Mouse (Mus musculus) myocyte (in vitro differentiated cells): ENCODE data around the gene Gm8237.
"Not testable (repeated sequence)": the region's sequence is repeated elsewhere in the genome, so short reads cannot be mapped to it uniquely, and the experiment has no call there.

Source experiments
- E2F4 ChIP-seq: IDR thresholded peaks from one replicate; pipeline ENCODE4 v1.6.1; 2011; ENCODE audit warnings: mild to moderate bottlenecking, control low read depth, moderate library complexity; ENCODE audit not compliant: insufficient read depth
- MAX ChIP-seq: IDR thresholded peaks from one replicate; pipeline ENCODE4 v1.6.1; 2011; ENCODE audit warnings: low read depth, mild to moderate bottlenecking, control low read depth
- POLR2A ChIP-seq: IDR thresholded peaks from one replicate; pipeline ENCODE4 v1.6.1; 2011; ENCODE audit warnings: low read depth, mild to moderate bottlenecking, control low read depth, moderate library complexity; ENCODE audit not compliant: insufficient read length

GRCm38 (mm10) chr14:5855911-5856310, 24.3 kb downstream of the Gm8237 start:
- TF ChIP-seq POLR2A, MAX, E2F4: not testable (repeated sequence)
